ENCODE assay signal across 9 mouse cellular contexts in the genomic region with DNA sequence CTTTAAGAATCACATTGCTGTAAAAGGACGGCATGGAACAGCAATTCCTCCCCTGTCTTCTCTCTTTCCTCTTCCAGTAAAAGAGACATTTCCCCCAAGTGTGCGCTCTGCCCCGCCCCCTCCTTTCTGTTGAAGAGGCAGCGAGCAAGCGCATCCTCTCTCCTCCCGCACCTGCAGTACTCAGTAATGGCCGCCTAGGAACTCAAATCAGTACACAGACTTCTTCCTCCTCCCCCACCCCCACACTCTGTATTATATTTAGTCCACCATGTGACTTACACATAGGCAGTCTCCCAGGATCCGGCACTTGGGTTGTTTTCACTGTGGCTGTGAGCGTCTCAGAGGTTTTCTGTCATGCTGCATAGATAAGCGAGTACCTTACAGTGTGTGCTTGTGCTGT. TPM values are rescaled to one million over a fixed set of nuclear protein-coding genes. Genes with fewer than 3 reads are reported as not detected.
DNase-seq lines count a peak whose midpoint lies in the region; ATAC-seq lines count a peak whose summit lies in the region.
"Had no signal": no experiment of that assay in that cellular context is flagged by ENCODE, and none has a peak within 500 bp of the region (broad histone marks: within the 10 kb centered on the region; RNA-seq: fewer than 3 reads in every experiment).

No protein-coding gene starts in this region.

- H3K27ac ChIP-seq in forebrain, embryonic 12.5 days, result peak overlapping the region; percentile 51; the same call in 1 of the 2 replicates
- H3K27ac ChIP-seq in neural tube, embryonic 15.5 days (replicated peaks), result peak overlapping the region; percentile 84

- no peaks in the 10 kb centered on the region for H3K36me3 ChIP-seq in forebrain, embryonic 12.5 days (replicated peaks)
- no peaks in the 10 kb centered on the region for H3K36me3 ChIP-seq in neural tube, embryonic 15.5 days

- H3K4me1 ChIP-seq in forebrain, embryonic 12.5 days, result peaks cover 19% of the 10 kb centered on the region
- peaks cover 22% of the 10 kb centered on the region for H3K4me1 ChIP-seq in neural tube, embryonic 15.5 days

- intact Hi-C loops in heart, postnatal 14 days (cut with DNase I), result loop anchor here (5.0 kb wide), 1 partner anchor 66 kb away; no protein-coding TSS in a partner anchor

- H3K27me3 ChIP-seq in forebrain, embryonic 12.5 days, result peaks cover 17% of the 10 kb centered on the region; the same call in 1 of the 2 replicates
- H3K27me3 ChIP-seq in neural tube, embryonic 15.5 days (replicated peaks), result no peaks in the 10 kb centered on the region; the same call in 1 of the 2 replicates

- WGBS in forebrain, embryonic 12.5 days, result 21% methylated on average over 10 of the region's 10 CpGs
- 10% methylated on average over 10 of the region's 10 CpGs for WGBS in neural tube, embryonic 15.5 days

- no peaks in the 10 kb centered on the region for H3K9me3 ChIP-seq in forebrain, embryonic 12.5 days
- no peaks in the 10 kb centered on the region for H3K9me3 ChIP-seq in neural tube, embryonic 15.5 days (replicated peaks)

- peak overlapping the region; percentile 23; the same call in 1 of the 2 replicates for H3K4me2 ChIP-seq in forebrain, embryonic 12.5 days
- H3K4me2 ChIP-seq in neural tube, embryonic 15.5 days, result peak overlapping the region; percentile 50

- DNase-seq in adrenal gland, postnatal 14 days, result peak; percentile 36
- no peak for DNase-seq in adrenal gland, adult 2 months
- peak; percentile 39 for DNase-seq in R1 (ENCODE audit: low read depth, low spot score)
- peak; percentile 36 to 57 for DNase-seq in heart, postnatal 14 days
- DNase-seq in left cerebral cortex, adult 18-20 months (ENCODE audit: low spot score in 2 of 2), result peak; percentile 84 to 85
- no peak for DNase-seq in adrenal gland, adult (ENCODE audit: inconsistent age in 2 of 2, low spot score in 1 of 2)

- no peak overlapping the region for H3K4me3 ChIP-seq in forebrain, embryonic 12.5 days (replicated peaks)
- H3K4me3 ChIP-seq in neural tube, embryonic 15.5 days (replicated peaks), result peak overlapping the region; percentile 17; the same call in 1 of the 2 replicates

- peak; percentile 63; the same call in 1 of the 2 replicates for ATAC-seq in forebrain, embryonic 12.5 days (ENCODE audit: low FRiP score)
- peak; percentile 87 for ATAC-seq in neural tube, embryonic 15.5 days (ENCODE audit: low FRiP score)

- H3K9ac ChIP-seq in forebrain, embryonic 12.5 days, result no peak overlapping the region
- H3K9ac ChIP-seq in neural tube, embryonic 15.5 days (replicated peaks), result no peak overlapping the region; the same call in 1 of the 2 replicates

RNA-seq across cellular contexts. Expression of gene Gucy2e, which starts 29.4 kb away (rescaled TPM):
- not detected in 2 replicates for total RNA-seq in adrenal gland, postnatal 14 days (2021)
- total RNA-seq in adrenal gland, adult 2 months (2021), result not detected
- polyA plus RNA-seq in adrenal gland, adult 2 months (2012; rRNA removed), result not detected in 2 replicates
- 0.17 and 0.19 TPM in 2 replicates for polyA plus RNA-seq in forebrain, embryonic 12.5 days (2016; fragmentation: Nextera tagmentation; extraction: Ambion mirVana)
- 1 to 10 TPM in 1 of 2 experiments, under 1 TPM in 1; 1.00 to 1.3 TPM for total RNA-seq in heart, postnatal 14 days (2021)
- total RNA-seq in left cerebral cortex, adult 18-20 months (2021), result 1 to 10 TPM; 1.2 TPM
- polyA plus RNA-seq in neural tube, embryonic 15.5 days (2015; fragmentation: Nextera tagmentation; extraction: Ambion mirVana), result 0.38 and 0.46 TPM in 2 replicates
- polyA plus RNA-seq: large intestine, adult 2 months had no signal

RNA-seq across cellular contexts. Expression of gene Cntrob, which starts 57.3 kb away (rescaled TPM):
- 9.0 and 10.7 TPM in 2 replicates for total RNA-seq in adrenal gland, postnatal 14 days (2021)
- 1 to 10 TPM; 4.4 to 6.5 TPM for total RNA-seq in adrenal gland, adult 2 months (2021)
- 5.9 and 6.2 TPM in 2 replicates for polyA plus RNA-seq in adrenal gland, adult 2 months (2012; rRNA removed)
- 49.0 and 52.6 TPM in 2 replicates for polyA plus RNA-seq in forebrain, embryonic 12.5 days (2016; fragmentation: Nextera tagmentation; extraction: Ambion mirVana)
- 1 to 10 TPM; 3.4 to 6.1 TPM for total RNA-seq in heart, postnatal 14 days (2021)
- 10 to 100 TPM; 15.2 to 25.0 TPM for total RNA-seq in left cerebral cortex, adult 18-20 months (2021)
- 14.5 and 15.3 TPM in 2 replicates for polyA plus RNA-seq in neural tube, embryonic 15.5 days (2015; fragmentation: Nextera tagmentation; extraction: Ambion mirVana)

RNA-seq across cellular contexts. Expression of gene Trappc1, which starts 57.5 kb away (rescaled TPM):
- 82.9 and 83.2 TPM in 2 replicates for total RNA-seq in adrenal gland, postnatal 14 days (2021)
- total RNA-seq in adrenal gland, adult 2 months (2021), result 10 to 100 TPM; 81.3 to 83.5 TPM
- polyA plus RNA-seq in adrenal gland, adult 2 months (2012; rRNA removed), result 18.4 and 23.4 TPM in 2 replicates
- 185 and 192 TPM in 2 replicates for polyA plus RNA-seq in forebrain, embryonic 12.5 days (2016; fragmentation: Nextera tagmentation; extraction: Ambion mirVana)
- total RNA-seq in heart, postnatal 14 days (2021), result 10 to 100 TPM; 54.0 to 61.4 TPM
- total RNA-seq in left cerebral cortex, adult 18-20 months (2021), result 10 to 100 TPM; 53.2 to 59.5 TPM
- polyA plus RNA-seq in neural tube, embryonic 15.5 days (2015; fragmentation: Nextera tagmentation; extraction: Ambion mirVana), result 186 and 201 TPM in 2 replicates

RNA-seq across cellular contexts. Expression of gene Kcnab3, which starts 59.8 kb away (rescaled TPM):
- 6.6 and 6.9 TPM in 2 replicates for total RNA-seq in adrenal gland, postnatal 14 days (2021)
- 10 to 100 TPM in 1 of 2 experiments, 1 to 10 TPM in 1; 6.0 to 10.5 TPM for total RNA-seq in adrenal gland, adult 2 months (2021)
- polyA plus RNA-seq in adrenal gland, adult 2 months (2012; rRNA removed), result 9.0 and 12.6 TPM in 2 replicates
- polyA plus RNA-seq in forebrain, embryonic 12.5 days (2016; fragmentation: Nextera tagmentation; extraction: Ambion mirVana), result 5.1 and 5.5 TPM in 2 replicates
- under 1 TPM; 0.51 to 0.67 TPM for total RNA-seq in heart, postnatal 14 days (2021)
- 100 to 1,000 TPM in 1 of 2 experiments, 10 to 100 TPM in 1; 75.3 to 102 TPM for total RNA-seq in left cerebral cortex, adult 18-20 months (2021)
- polyA plus RNA-seq in neural tube, embryonic 15.5 days (2015; fragmentation: Nextera tagmentation; extraction: Ambion mirVana), result 6.0 and 7.3 TPM in 2 replicates

Comparison
In these comparisons a context has a peak if more than half of its experiments do, and no peak if none do; other contexts are left out.
1. DNase-seq: peak in adrenal gland, postnatal 14 days (single experiment), R1 (single experiment), heart, postnatal 14 days (2 of 2) and left cerebral cortex, adult 18-20 months (2 of 2); none in adrenal gland, adult 2 months (single experiment) and adrenal gland, adult (0 of 2).